Mouse (Mus musculus) midbrain, postnatal 0 days (tissue): ENCODE results near the gene Bbof1. TPM values are rescaled to one million over a fixed set of nuclear protein-coding genes. Genes with fewer than 3 reads are reported as not detected.

ENCODE experiments used
- ATAC-seq: fragments of 200-750 bp; cut with Nextera tagmentation; 2 replicates; pipeline ENCODE4 v1.8.0; 2017; ENCODE audit warnings: moderate number of reproducible peaks, mild to moderate bottlenecking, moderate TSS enrichment, moderate library complexity; ENCODE audit not compliant: low FRiP score
- DNase-seq: peaks from one replicate; pipeline ENCODE4 v3.0.0-alpha.2; 2015; ENCODE audit warnings: low spot score
- H3K27ac ChIP-seq: fragments of 300-500 bp; sonication (generic); 2 replicates; pipeline ENCODE4 v1.5.1; 2014; ENCODE audit warnings: low read depth, mild to moderate bottlenecking, low read length, mixed read lengths
- H3K27me3 ChIP-seq: fragments of 300-500 bp; sonication (generic); 2 replicates; pipeline ENCODE4 v1.6.1; 2014; ENCODE audit warnings: low read length, control low read depth, mixed read lengths; ENCODE audit not compliant: insufficient read depth
- H3K36me3 ChIP-seq: fragments of 300-500 bp; sonication (generic); 2 replicates; pipeline ENCODE4 v1.6.1; 2014; ENCODE audit warnings: low read length, control low read depth, mixed read lengths; ENCODE audit not compliant: insufficient read depth
- H3K4me1 ChIP-seq: fragments of 300-500 bp; sonication (generic); 2 replicates; pipeline ENCODE4 v1.6.1; 2014; ENCODE audit warnings: mild to moderate bottlenecking, control low read depth, antibody characterized with exemption, low read length, mixed read lengths; ENCODE audit not compliant: insufficient read depth
- H3K4me2 ChIP-seq: fragments of 300-500 bp; sonication (generic); 2 replicates; pipeline ENCODE4 v1.6.1; 2014; ENCODE audit warnings: low read depth, mild to moderate bottlenecking, low read length, mixed read lengths; ENCODE audit not compliant: poor library complexity, severe bottlenecking
- H3K4me3 ChIP-seq: fragments of 300-500 bp; sonication (generic); 2 replicates; pipeline ENCODE4 v1.5.1; 2014; ENCODE audit warnings: low read depth, mild to moderate bottlenecking, low read length, moderate library complexity
- H3K9ac ChIP-seq: fragments of 300-500 bp; sonication (generic); replicated peaks from 2 replicates; pipeline ENCODE4 v1.6.1; 2014; ENCODE audit warnings: mild to moderate bottlenecking, low read length, moderate library complexity, mixed read lengths; ENCODE audit not compliant: poor library complexity, severe bottlenecking
- H3K9me3 ChIP-seq: fragments of 300-500 bp; sonication (generic); 2 replicates; pipeline ENCODE4 v1.6.1; 2016; ENCODE audit warnings: low read length, control low read depth
- CTCF ChIP-seq: IDR thresholded peaks from 2 replicates; pipeline ENCODE4 v1.5.1; 2016; ENCODE audit warnings: antibody characterized with exemption, mild to moderate bottlenecking
- WGBS: fragments of 180-500 bp; shearing (Covaris S2); extraction: QIAGEN DNeasy Blood & Tissue Kit; methylation state at CpG from one replicate; pipeline ENCODE4 v1.1.7; 2014; 5-methylcytosine and 5-hydroxymethylcytosine counted together
- polyA plus RNA-seq: library from polyadenylated mRNA; unstranded; fragments of >200 nt; fragmentation: Nextera tagmentation; extraction: Ambion mirVana; gene quantifications from 2 replicates; pipeline ENCODE4 v1.2.1, GENCODE M21; 2015
- total RNA-seq: library from RNA; depleted of rRNA; stranded (reverse); fragments of >200 nt; gene quantifications from 2 replicates; pipeline ENCODE4 v1.2.3, GENCODE M21; 2014

Bbof1 gene
- total and polyA plus RNA-seq, 2 experiments from 2014 or later = 2.1 to 3.2 TPM

GRCm38 (mm10) chr12:84397685-84398084 lies 11.2 kb upstream of the Bbof1 start:
- no peak for ATAC-seq

DNA sequence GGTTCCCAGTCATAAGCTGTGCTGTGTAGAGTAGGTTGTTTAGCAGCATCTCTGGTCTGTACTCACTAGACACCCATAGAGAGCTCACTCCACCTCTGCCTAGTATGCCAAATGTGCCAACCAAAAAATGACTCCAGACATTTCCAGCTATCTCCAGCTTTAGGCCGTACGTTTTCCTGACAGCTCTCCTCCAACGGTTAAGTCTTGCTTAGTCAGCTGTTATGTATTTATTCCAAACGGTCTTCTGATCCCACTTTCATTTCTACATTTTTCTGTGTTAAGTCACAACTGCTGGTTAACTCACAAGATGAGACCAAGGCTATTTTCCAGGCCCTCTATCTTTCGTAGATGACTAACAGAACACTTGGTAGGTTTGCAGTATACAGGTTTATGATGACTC lies 10.2 kb upstream of the Bbof1 start:
- no peak overlapping the region for H3K9ac ChIP-seq
- TF ChIP-seq CTCF = no peak
- H3K4me3 ChIP-seq = no peak overlapping the region
- H3K36me3 ChIP-seq = no peaks in the 10 kb centered on the region
- DNase-seq (no peak), ATAC-seq (no peak)
- H3K27ac ChIP-seq = no peak overlapping the region
- 90% methylated on average over 5 of the region's 5 CpGs for WGBS
- no peaks in the 10 kb centered on the region for H3K4me1 ChIP-seq
- H3K4me2 ChIP-seq = no peak overlapping the region
- H3K9me3 ChIP-seq = no peaks in the 10 kb centered on the region
- no peaks in the 10 kb centered on the region for H3K27me3 ChIP-seq

More at GRCm38 (mm10) chr12:84397685-84398084, 11.2 kb upstream of the Bbof1 start:
- no peak for DNase-seq
- no peak for TF ChIP-seq CTCF
- no peak overlapping the region for H3K4me3 ChIP-seq
- peaks cover under 1% of the 10 kb centered on the region; the same call in 1 of the 2 replicates for H3K36me3 ChIP-seq
- H3K27ac ChIP-seq = no peak overlapping the region
- no peak overlapping the region for H3K9ac ChIP-seq
- no peaks in the 10 kb centered on the region for H3K4me1 ChIP-seq
- H3K4me2 ChIP-seq = no peak overlapping the region
- H3K9me3 ChIP-seq = no peaks in the 10 kb centered on the region
- H3K27me3 ChIP-seq = no peaks in the 10 kb centered on the region

GRCm38 (mm10) chr12:84399135-84399534 lies 9.7 kb upstream of the Bbof1 start:
- H3K36me3 ChIP-seq = no peaks in the 10 kb centered on the region
- no peaks in the 10 kb centered on the region for H3K9me3 ChIP-seq
- no peak for DNase-seq
- 87% methylated on average over 9 of the region's 9 CpGs for WGBS
- no peaks in the 10 kb centered on the region for H3K27me3 ChIP-seq
- H3K4me2 ChIP-seq = no peak overlapping the region
- no peak overlapping the region for H3K4me3 ChIP-seq
- H3K27ac ChIP-seq = no peak overlapping the region
- no peaks in the 10 kb centered on the region for H3K4me1 ChIP-seq
- no peak overlapping the region for H3K9ac ChIP-seq
- ATAC-seq = no peak
- TF ChIP-seq CTCF = no peak

DNA sequence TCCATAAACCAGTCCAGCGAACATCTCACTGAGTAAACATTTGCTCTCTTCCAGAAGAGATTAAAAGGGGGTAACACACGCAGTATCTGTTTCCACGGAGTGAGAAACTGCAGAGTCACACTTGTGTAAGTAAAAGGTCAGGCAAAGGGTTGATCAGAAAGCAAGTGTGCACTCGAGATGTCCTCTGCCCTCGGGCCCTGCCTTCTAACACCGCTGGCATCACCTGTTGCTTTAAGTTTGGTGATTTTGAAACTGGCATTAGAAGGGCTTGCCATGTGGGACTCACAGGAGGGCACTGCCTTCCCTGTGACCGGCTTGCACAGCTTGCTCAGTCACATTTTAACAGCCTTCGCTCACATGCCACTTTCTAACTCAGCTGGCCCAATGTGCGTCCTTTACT lies 9.2 kb upstream of the Bbof1 start:
- 85% methylated on average over 9 of the region's 9 CpGs for WGBS
- ATAC-seq = no peak
- no peaks in the 10 kb centered on the region for H3K27me3 ChIP-seq
- H3K4me1 ChIP-seq = no peaks in the 10 kb centered on the region
- no peak overlapping the region for H3K9ac ChIP-seq
- no peaks in the 10 kb centered on the region for H3K36me3 ChIP-seq
- no peaks in the 10 kb centered on the region for H3K9me3 ChIP-seq
- no peak overlapping the region for H3K4me2 ChIP-seq
- TF ChIP-seq CTCF = no peak
- no peak overlapping the region for H3K4me3 ChIP-seq
- H3K27ac ChIP-seq = no peak overlapping the region
- DNase-seq = no peak

DNA sequence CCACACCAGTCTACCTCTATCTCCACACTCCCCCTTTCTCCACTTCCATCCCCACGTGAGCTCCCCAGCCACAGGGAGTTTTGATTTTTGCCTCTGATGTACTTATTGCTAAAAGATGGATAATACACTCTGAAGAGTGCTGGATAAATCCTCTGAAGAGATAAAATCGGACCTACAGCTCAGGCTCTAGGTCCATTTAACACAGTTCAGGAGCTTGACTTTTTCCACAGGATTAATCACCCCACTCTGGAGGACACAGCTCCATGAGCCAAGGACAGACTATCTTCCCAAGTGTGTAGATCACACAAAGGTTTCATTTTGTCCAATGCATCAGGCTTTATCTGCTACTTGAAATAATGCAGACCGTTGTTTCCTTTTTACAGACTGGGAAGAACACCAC lies 8.8 kb upstream of the Bbof1 start:
- no peak for TF ChIP-seq CTCF
- Histone ChIP-seq H3K4me3 (no peak overlapping the region), H3K27me3 (no peaks in the 10 kb centered on the region), H3K4me2 (no peak overlapping the region), H3K4me1 (no peaks in the 10 kb centered on the region), H3K9me3 (no peaks in the 10 kb centered on the region), H3K9ac (no peak overlapping the region), H3K36me3 (no peaks in the 10 kb centered on the region), H3K27ac (no peak overlapping the region)
- 82% methylated on average over 3 of the region's 3 CpGs for WGBS
- no peak for ATAC-seq
- DNase-seq = no peak

- Histone ChIP-seq H3K4me3 (no peak overlapping the region), H3K9ac (no peak overlapping the region), H3K27me3 (no peaks in the 10 kb centered on the region), H3K4me1 (no peaks in the 10 kb centered on the region), H3K27ac (no peak overlapping the region), H3K4me2 (no peak overlapping the region), H3K9me3 (no peaks in the 10 kb centered on the region), H3K36me3 (no peaks in the 10 kb centered on the region)
- no peak for ATAC-seq
- DNase-seq = no peak
- TF ChIP-seq CTCF = no peak
- WGBS = 74% methylated on average over 3 of the region's 3 CpGs
Observed at GRCm38 (mm10) chr12:84400653-84401052, 8.2 kb upstream of the Bbof1 start.
